Mouse (Mus musculus) kidney, postnatal 0 days (tissue): ENCODE results near the gene Shb. TPM values are rescaled to one million over a fixed set of nuclear protein-coding genes. Genes with fewer than 3 reads are reported as not detected.

Source experiments
- ATAC-seq: fragments of 200-750 bp; cut with Nextera tagmentation; replicated peaks from 2 replicates; pipeline ENCODE4 v1.8.0; 2017; ENCODE audit warnings: low read depth, moderate number of reproducible peaks, moderate TSS enrichment, moderate library complexity; ENCODE audit not compliant: low FRiP score
- DNase-seq: peaks from one replicate; pipeline ENCODE4 v3.0.0-alpha.2; 2016; ENCODE audit warnings: low spot score
- H3K27ac ChIP-seq: fragments of 300-500 bp; sonication (generic); 2 replicates; pipeline ENCODE4 v1.5.1; 2014; ENCODE audit warnings: mild to moderate bottlenecking
- H3K27me3 ChIP-seq: fragments of 300-500 bp; sonication (generic); 2 replicates; pipeline ENCODE4 v1.6.1; 2014; ENCODE audit warnings: low read length, mixed read lengths; ENCODE audit not compliant: insufficient read depth
- H3K36me3 ChIP-seq: fragments of 300-500 bp; sonication (generic); 2 replicates; pipeline ENCODE4 v1.6.1; 2014; ENCODE audit warnings: low read length, mixed read lengths; ENCODE audit not compliant: insufficient read depth
- H3K4me1 ChIP-seq: fragments of 300-500 bp; sonication (generic); replicated peaks from 2 replicates; pipeline ENCODE4 v1.6.1; 2014; ENCODE audit warnings: antibody characterized with exemption, low read length, mixed read lengths; ENCODE audit not compliant: insufficient read depth
- H3K4me2 ChIP-seq: fragments of 300-500 bp; sonication (generic); 2 replicates; pipeline ENCODE4 v1.6.1; 2014; ENCODE audit warnings: mild to moderate bottlenecking, low read length, moderate library complexity, mixed read lengths
- H3K4me3 ChIP-seq: fragments of 300-500 bp; sonication (generic); replicated peaks from 2 replicates; pipeline ENCODE4 v1.5.1; 2014; ENCODE audit warnings: low read depth, low read length
- H3K9ac ChIP-seq: fragments of 300-500 bp; sonication (generic); 2 replicates; pipeline ENCODE4 v1.6.1; 2014; ENCODE audit warnings: low read depth, low read length
- H3K9me3 ChIP-seq: fragments of 300-500 bp; sonication (generic); replicated peaks from 2 replicates; pipeline ENCODE4 v1.6.1; 2016; ENCODE audit warnings: low read length, inconsistent platforms, mixed read lengths
- CTCF ChIP-seq: IDR thresholded peaks from 2 replicates; pipeline ENCODE4 v1.5.1; 2016; ENCODE audit warnings: antibody characterized with exemption, low read depth, mild to moderate bottlenecking, moderate library complexity
- WGBS: fragments of 180-500 bp; shearing (Covaris S2); extraction: QIAGEN DNeasy Blood & Tissue Kit; methylation state at CpG from one replicate; pipeline ENCODE4 v1.1.7; 2014; 5-methylcytosine and 5-hydroxymethylcytosine counted together
- polyA plus RNA-seq: library from polyadenylated mRNA; unstranded; fragments of >200 nt; fragmentation: Nextera tagmentation; extraction: Ambion mirVana; gene quantifications from 2 replicates; pipeline ENCODE4 v1.2.1, GENCODE M21; 2015

Shb gene
- polyA plus RNA-seq, 1 experiment from 2014 or later = 6.6 TPM

DNA sequence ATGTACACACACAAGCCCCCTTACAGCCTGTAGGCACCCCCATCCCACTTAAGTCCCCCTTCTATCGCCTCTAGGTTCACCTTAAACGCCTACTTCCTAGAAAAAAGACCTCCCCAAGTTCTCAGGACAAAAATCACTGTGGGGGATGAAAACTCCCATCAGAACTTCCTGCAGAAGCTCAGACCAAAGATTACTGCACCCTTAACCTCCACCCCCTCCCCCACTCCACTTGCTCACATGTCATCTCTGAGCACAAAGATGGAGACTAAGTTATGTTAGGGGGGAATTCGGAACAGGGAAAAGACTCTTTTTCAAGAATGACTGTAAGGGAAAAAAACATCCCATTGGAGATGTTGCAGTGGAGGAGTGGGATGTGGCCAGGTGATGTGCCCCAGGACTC lies 6.7 kb downstream of the Shb start:
- ATAC-seq (no peak), DNase-seq (no peak)
- Histone ChIP-seq H3K27ac (no peak overlapping the region), H3K36me3 (no peaks in the 10 kb centered on the region), H3K27me3 (no peaks in the 10 kb centered on the region), H3K4me1 (peaks cover 40% of the 10 kb centered on the region), H3K4me2 (no peak overlapping the region), H3K9ac (no peak overlapping the region), H3K9me3 (no peaks in the 10 kb centered on the region), H3K4me3 (no peak overlapping the region)
- 77% methylated on average over 3 of the region's 3 CpGs for WGBS
- no peak for TF ChIP-seq CTCF

DNA sequence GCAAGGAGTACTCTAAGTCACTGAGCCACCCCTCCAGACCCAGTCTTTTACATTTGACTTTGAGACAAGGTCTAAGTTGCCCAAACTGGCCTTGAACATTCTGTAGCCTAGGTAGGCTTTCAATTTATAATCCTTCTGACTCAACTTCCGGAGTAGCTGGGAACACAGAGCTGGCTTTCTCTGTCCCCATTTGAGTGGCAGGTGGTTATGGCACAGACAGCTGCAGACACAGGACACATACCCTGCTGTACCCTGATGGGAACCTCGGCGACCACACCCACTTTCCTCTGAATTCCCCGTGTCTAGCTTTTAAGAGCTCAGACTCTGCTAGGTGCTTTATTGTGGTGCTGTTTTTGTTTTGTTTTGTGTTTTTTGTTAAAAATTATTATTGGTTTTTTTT lies 7.7 kb downstream of the Shb start:
- no peak overlapping the region for H3K9ac ChIP-seq
- WGBS = 97% methylated on average over 4 of the region's 4 CpGs
- peaks cover 47% of the 10 kb centered on the region for H3K4me1 ChIP-seq

DNA sequence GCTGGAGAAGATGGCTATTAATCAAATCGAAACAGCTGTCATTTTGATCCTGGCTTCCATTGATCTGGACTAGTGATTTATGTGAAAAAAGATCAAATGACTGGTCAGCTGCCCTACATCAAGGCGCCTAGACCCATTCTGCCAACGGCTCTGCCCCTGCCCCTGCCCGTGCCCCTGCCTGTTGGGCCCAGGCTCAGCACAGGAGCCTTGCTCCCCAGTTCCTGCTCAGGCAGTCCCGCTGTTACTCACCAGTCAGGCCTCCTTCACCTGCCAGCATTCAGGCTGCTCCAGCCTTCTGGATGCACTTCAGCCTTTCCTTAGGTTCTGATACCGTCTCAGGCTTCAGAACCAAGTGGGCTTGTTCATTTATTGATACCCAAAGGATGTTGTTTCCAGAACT lies 8.9 kb downstream of the Shb start:
- Histone ChIP-seq H3K4me1 (peaks cover 54% of the 10 kb centered on the region), H3K9ac (no peak overlapping the region), H3K27me3 (no peaks in the 10 kb centered on the region), H3K4me2 (no peak overlapping the region), H3K4me3 (no peak overlapping the region), H3K9me3 (no peaks in the 10 kb centered on the region), H3K36me3 (no peaks in the 10 kb centered on the region), H3K27ac (peak overlapping the region; percentile 72)
- DNase-seq (no peak), ATAC-seq (no peak)
- TF ChIP-seq CTCF = no peak
- WGBS = 61% methylated on average over 6 of the region's 6 CpGs

More for the DNA sequence above, 7.7 kb downstream of the Shb start:
- Histone ChIP-seq H3K36me3 (no peaks in the 10 kb centered on the region), H3K9me3 (no peaks in the 10 kb centered on the region), H3K4me2 (no peak overlapping the region), H3K27me3 (no peaks in the 10 kb centered on the region), H3K4me3 (no peak overlapping the region), H3K27ac (no peak overlapping the region)
- DNase-seq (no peak), ATAC-seq (no peak)
- TF ChIP-seq CTCF = no peak

DNA sequence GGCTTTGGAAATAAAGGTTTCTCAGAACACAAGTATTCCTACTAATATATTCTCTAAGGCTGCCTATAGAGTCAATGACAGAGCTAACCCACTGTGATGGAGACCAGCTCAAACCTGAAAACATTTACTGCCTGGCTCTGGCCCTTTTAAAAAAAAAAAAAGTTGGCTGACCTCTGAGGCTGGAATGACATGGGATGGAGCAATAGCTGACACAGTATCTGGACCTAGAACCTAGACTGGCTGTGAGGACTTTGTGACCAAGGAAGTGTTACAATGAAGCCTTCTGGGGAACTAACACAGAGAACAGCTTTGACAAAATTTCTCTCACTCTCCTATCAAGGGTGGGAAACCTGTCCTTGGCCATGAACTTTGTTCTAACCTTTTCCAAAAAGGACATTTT lies 9.3 kb downstream of the Shb start:
- ATAC-seq (no peak; the same call in 1 of the 2 replicates), DNase-seq (no peak)
- H3K36me3 ChIP-seq = no peaks in the 10 kb centered on the region
- H3K27ac ChIP-seq = peak overlapping the region; percentile 90
- H3K4me1 ChIP-seq = peaks cover 58% of the 10 kb centered on the region
- no peak overlapping the region for H3K4me3 ChIP-seq
- TF ChIP-seq CTCF = no peak
- H3K4me2 ChIP-seq = no peak overlapping the region
- H3K9ac ChIP-seq = no peak overlapping the region
- H3K27me3 ChIP-seq = no peaks in the 10 kb centered on the region
- no peaks in the 10 kb centered on the region for H3K9me3 ChIP-seq

DNA sequence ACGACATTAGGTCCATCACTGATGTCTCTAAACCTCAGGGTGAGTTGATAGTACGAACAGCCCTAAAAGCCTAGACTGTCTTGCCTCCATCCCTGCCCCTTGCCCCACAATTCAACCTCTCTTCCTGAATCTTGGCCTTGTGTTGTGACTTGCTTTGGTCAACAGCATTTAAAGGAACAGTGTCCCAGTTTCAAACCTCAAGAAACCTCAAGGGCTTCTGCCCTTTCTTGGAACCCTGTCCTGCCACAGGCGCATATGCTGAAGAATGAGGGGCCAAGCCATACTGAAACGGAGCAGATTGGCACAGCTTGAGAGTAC lies 9.7 kb downstream of the Shb start:
- Histone ChIP-seq H3K27me3 (no peaks in the 10 kb centered on the region), H3K4me2 (no peak overlapping the region), H3K4me3 (no peak overlapping the region), H3K36me3 (no peaks in the 10 kb centered on the region), H3K4me1 (peaks cover 61% of the 10 kb centered on the region), H3K9me3 (no peaks in the 10 kb centered on the region), H3K27ac (peak overlapping the region; percentile 90), H3K9ac (no peak overlapping the region)
- WGBS = 66% methylated on average over 4 of the region's 4 CpGs
- DNase-seq = no peak
- no peak for TF ChIP-seq CTCF
- ATAC-seq = no peak

DNA sequence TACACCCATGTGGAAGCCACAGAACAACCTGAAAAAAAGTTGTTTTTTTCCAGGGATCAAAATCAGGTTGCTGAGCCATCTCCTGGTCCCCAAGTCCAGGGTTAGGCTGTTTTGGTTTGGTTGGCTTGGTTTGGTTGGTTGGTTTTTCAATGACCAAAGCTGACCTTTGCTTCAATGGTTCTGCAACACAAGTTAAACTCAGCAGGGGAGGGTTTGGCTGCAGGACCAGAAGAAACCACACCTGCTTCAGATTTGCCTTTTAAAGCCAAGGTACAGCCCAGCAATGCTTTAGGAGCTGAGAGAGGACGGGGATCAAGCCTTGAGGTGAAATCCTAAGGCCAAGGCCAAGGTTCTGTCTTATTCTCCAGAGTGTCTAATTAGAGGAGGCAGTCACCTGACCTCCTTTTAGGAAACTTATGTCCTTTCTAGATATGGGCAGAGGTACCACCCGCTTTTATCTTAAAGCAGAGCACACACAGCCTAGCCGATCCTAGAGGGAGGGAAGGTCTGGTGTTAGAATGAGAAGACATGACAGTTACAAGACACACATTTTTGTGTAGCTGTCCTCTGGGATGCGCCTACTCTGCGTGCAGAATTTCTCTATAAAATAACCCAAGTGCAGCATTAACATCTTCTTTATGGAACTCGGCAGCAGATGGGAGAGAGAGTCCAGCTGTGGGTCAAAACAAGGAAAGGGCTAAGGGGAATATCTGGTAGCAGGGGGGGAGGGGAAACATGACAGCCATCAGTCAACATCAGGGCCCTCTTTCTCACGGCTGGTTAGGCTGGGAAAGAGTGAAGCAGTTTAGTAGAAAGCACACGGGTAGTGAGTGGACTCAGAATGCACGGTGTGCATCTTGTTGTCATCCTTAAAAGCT lies 10.3 kb downstream of the Shb start:
- peaks cover 62% of the 10 kb centered on the region for H3K4me1 ChIP-seq
- H3K27me3 ChIP-seq = no peaks in the 10 kb centered on the region
- H3K9ac ChIP-seq = no peak overlapping the region
- H3K27ac ChIP-seq = peak overlapping the region; percentile 90
- peak overlapping the region; percentile 11; the same call in 1 of the 2 replicates for H3K4me2 ChIP-seq
- H3K36me3 ChIP-seq = no peaks in the 10 kb centered on the region
- no peak overlapping the region for H3K4me3 ChIP-seq
- no peak for TF ChIP-seq CTCF
- 46% methylated on average over 9 of the region's 9 CpGs for WGBS
- ATAC-seq (no peak), DNase-seq (no peak)
- H3K9me3 ChIP-seq = no peaks in the 10 kb centered on the region
